Mouse (Mus musculus) liver, postnatal 0 days (tissue): ENCODE data around the gene Esrrg.

Source experiments
- CTCF ChIP-seq: sonication (generic); IDR thresholded peaks from 2 replicates; pipeline ENCODE4 v1.5.1; 2016; ENCODE audit warnings: antibody characterized with exemption, low read depth
- EP300 ChIP-seq: IDR thresholded peaks from 2 replicates; pipeline ENCODE4 v1.6.1; 2016; ENCODE audit warnings: antibody characterized with exemption, low read depth, mild to moderate bottlenecking

- TF ChIP-seq CTCF, result no peak
- no peak for TF ChIP-seq EP300
Measured at GRCm38 (mm10) chr1:188010860-188011259, 402.3 kb downstream of the Esrrg start.
